Mouse (Mus musculus) adrenal gland, postnatal 14 days (tissue): Measurements from ENCODE around the gene Dysf. TPM values are rescaled to one million over a fixed set of nuclear protein-coding genes. Genes with fewer than 3 reads are reported as not detected.

Experiments used
- DNase-seq: peaks from one replicate; pipeline ENCODE4 v3.0.0; 2021; ENCODE audit warnings: mixed read lengths
- total RNA-seq: library from RNA; stranded (reverse); gene quantifications from 2 replicates; pipeline ENCODE4 v1.2.3, GENCODE M21; 2021

The Dysf gene
- total RNA-seq, 1 experiment from 2014 or later, result 49.2 TPM

- no peak for DNase-seq
These were observed 223.8 kb downstream of the Dysf start for GRCm38 (mm10) chr6:84232063-84232760.

DNA sequence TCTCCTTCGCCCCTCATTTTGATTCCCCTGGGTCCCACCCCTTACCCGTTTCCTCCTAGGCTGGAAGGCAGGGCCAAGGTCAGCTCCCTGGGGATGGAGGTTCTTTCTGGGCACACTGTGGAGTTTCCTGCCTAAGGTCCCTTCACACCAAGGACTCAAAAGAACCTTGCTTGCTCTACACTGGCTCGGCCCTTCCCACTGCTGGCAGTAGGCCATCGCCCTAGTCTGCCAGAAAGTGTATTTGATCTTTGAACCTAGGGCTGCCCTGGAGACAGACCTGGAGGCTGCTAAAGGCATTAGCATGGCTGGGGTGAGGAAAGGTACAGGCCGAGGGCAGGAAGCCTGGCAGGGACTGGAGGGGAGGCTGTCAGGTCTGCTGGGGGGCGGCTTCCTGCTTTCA lies 225.4 kb downstream of the Dysf start:
- DNase-seq, result peak; percentile 84

GRCm38 (mm10) chr6:84235365-84235764 lies 227.0 kb downstream of the Dysf start:
- no peak for DNase-seq

GRCm38 (mm10) chr6:84243385-84243784 lies 235.0 kb downstream of the Dysf start:
- no peak for DNase-seq

DNA sequence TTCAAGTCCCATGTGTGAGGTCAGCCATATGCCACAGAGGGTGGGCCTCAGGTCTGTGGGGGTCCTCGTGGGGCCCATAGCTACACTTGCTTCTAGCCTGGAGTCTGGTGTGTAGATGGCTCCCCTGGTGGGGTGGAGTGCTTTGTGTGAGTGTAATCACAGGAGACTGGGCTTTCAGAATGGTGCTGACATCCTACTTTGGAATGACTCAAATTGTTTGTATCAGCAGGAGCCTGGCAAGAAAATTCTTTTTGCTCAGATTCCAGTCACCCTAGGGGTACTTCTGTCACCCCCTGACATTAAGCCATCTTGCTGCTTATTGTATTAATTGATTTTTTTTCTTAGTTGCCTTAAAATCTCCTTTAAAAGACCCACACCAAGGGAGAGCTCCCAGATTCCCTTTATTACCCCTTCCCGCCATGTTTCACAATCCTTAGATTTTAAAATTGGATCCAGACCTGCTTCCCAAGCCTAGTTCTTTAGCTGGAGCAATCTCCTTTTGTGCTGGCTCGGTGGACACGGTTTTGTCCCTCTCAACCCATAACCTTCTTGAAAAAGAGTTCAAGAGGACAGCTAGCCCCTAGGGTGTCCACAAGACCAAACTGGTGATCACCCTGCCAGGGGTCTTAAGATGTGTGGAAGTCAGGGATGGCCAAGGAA lies 237.8 kb downstream of the Dysf start:
- no peak for DNase-seq

DNA sequence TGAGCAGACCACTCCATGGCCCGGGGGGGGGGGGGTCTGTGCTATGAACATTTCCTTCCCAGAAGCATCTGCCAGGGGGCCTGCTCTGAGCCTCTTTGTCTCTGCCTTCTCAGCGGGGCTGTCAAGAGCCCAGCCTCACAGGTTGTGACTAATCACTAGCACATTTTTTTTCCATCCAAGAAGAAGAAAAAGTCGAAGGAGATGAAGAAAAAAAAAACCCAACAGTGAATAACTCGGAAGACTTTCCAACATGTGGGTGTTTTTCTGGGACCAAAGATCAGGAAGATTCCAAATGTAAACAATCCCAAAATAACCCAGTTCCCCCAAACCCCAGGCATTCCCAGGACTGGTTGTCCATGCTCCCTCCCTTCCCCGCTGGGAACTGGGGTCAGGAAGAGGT lies 238.6 kb downstream of the Dysf start:
- no peak for DNase-seq

Other genes starting within 250 kb of the Dysf start
- gene Ankrd53, start 245.9 kb upstream of the Dysf start, total RNA-seq, result 0.23 TPM in 1 of 2 replicates, not detected in the other
- 111 and 143 TPM in 2 replicates for gene Tex261, start 232.8 kb upstream of the Dysf start, total RNA-seq
- gene Nagk, start 213.6 kb upstream of the Dysf start, total RNA-seq, result 37.6 and 42.1 TPM in 2 replicates
- 25.2 and 35.1 TPM in 2 replicates for gene Paip2b, start 176.8 kb upstream of the Dysf start, total RNA-seq
- gene Zfp638, start 141.5 kb upstream of the Dysf start, total RNA-seq, result 91.9 and 93.0 TPM in 2 replicates